Mouse (Mus musculus): ENCODE measurements around the gene Daam2. TPM values are rescaled to one million over a fixed set of nuclear protein-coding genes. Genes with fewer than 3 reads are reported as not detected.
"Not testable (repeated sequence)": the region's sequence is repeated elsewhere in the genome, so short reads cannot be mapped to it uniquely, and the experiment has no call there.

The Daam2 gene
- polyA plus RNA-seq, 1 experiment = 3.6 TPM

DNA sequence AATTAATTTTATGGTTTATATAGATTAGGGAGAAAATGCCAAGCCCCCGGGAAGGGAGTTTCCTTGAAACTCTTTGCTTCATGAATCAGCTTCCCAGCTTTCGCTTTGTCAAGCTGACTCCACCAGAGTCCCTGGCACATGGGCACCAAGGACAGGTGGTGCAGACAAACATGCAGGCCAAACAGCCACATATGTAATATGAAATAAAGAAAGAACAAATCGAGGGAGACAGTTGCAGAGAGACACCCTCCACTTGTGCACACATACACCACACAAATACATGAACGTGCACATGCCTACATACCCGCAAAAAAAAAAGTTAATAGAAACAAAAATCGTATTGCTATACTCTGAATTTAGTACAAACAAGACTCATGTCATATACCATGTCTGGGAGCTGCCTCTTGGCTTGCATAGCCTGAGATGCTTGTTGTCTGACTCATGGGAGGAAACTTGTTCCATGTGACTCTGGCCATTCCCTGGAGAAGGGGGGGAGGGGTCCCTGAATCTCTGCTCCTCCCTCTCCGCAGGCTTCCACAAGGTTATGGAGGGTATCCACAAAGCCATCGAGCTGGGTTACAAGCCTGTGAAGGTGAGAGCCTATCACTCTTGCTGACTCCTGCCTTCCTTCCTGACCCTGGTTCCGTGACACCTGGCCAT lies 115.4 kb downstream of the Daam2 start:
- Histone ChIP-seq H3K27ac (ENCODE audit: insufficient read depth, low read depth, low read length) (no peak overlapping the region), H3K36me3 (ENCODE audit: control insufficient read depth, insufficient read depth, low read length) (peaks cover 26% of the 10 kb centered on the region), H3K4me1 (ENCODE audit: control insufficient read depth, insufficient read depth, insufficient read length, low read length) (peaks cover 21% of the 10 kb centered on the region), H3K4me3 (ENCODE audit: low read depth, low read length) (no peak overlapping the region), H3K27me3 (ENCODE audit: control insufficient read depth, insufficient read depth, low read length) (no peaks in the 10 kb centered on the region)
- 72% methylated on average over 9 of the region's 9 CpGs for WGBS
- TF ChIP-seq CTCF (IDR thresholded peaks at IDR 0.05; ENCODE audit: extremely low read depth, insufficient read length, insufficient replicate concordance, low read depth, low read length) (no peak), POLR2A (IDR thresholded peaks at IDR 0.05; ENCODE audit: low read depth, low read length) (no peak)

DNA sequence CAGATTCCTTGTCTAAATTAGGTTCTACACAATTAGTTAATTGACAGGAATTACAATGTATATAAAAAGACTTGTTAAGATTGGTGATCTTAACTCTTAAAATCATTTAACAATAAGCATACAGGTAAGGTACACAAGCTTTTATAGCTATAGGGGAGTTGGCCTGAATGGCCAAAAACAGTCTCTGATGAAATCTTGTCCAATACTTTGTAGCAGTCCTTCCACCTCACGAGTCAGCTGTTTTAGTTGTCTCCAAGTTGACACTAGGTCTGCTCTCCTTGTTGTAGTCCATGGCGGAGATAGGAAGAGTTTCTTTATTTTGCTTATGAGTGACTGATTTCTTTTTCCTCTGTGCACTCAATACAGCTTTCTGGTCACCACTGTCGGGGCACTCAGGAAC lies 121.3 kb downstream of the Daam2 start:
- peaks cover 28% of the 10 kb centered on the region for H3K36me3 ChIP-seq (ENCODE audit: control insufficient read depth, insufficient read depth, low read length)
- H3K27ac ChIP-seq (ENCODE audit: insufficient read depth, low read depth, low read length); H3K27me3 ChIP-seq (ENCODE audit: control insufficient read depth, insufficient read depth, low read length); H3K4me3 ChIP-seq (ENCODE audit: low read depth, low read length); H3K4me1 ChIP-seq (ENCODE audit: control insufficient read depth, insufficient read depth, insufficient read length, low read length): not testable (repeated sequence)
- WGBS = 77% methylated on average over 3 of the region's 3 CpGs

DNA sequence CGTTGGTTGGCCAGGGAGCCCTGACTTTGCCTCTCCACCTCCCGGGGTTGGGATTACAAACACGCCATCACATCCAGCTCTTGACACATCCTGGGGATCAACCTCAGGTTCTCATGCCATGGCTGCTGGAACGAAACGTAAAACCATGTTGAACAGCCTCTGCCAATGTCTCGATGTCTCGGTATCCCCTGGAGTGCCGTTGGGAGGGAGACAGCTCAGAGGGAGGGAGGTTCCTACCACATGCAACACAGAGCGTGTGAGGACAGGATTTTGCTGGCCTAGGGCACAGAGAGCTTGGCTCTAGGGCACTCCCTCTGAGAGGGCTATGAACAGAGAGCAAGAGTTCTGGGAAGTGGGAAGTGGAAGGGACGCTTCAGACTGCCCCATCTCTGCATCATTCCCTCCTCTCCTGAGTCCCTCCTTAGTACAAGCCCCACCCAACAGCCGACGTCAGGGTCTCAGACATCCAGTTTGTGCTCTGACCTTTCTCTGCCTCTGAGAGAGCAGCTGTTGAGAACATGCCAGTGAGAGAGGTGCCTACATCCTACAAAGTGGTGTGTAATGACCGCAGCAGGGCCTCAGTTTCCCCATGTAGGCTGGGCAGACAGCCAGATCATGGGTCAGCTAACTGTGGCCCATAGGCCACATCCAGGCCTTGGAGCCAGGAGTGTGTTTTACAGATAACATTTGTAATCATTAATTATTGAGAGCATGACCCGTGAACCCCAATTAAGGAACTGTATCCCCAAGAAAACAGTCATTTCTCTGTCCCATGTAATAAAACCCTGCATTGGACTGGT lies 123.6 kb downstream of the Daam2 start:
- no peak overlapping the region; the same call in 1 of the 2 replicates for H3K27ac ChIP-seq (ENCODE audit: insufficient read depth, low read depth, low read length)
- H3K36me3 ChIP-seq (ENCODE audit: control insufficient read depth, insufficient read depth, low read length) = peaks cover 42% of the 10 kb centered on the region
- no peak overlapping the region for H3K4me3 ChIP-seq (ENCODE audit: low read depth, low read length)
- WGBS = 68% methylated on average over 14 of the region's 14 CpGs
- no peak for TF ChIP-seq CTCF (IDR thresholded peaks at IDR 0.05; ENCODE audit: extremely low read depth, insufficient read length, insufficient replicate concordance, low read depth, low read length)
- no peak for TF ChIP-seq POLR2A (IDR thresholded peaks at IDR 0.05; ENCODE audit: low read depth, low read length)
- no peaks in the 10 kb centered on the region for H3K27me3 ChIP-seq (ENCODE audit: control insufficient read depth, insufficient read depth, low read length)
- peaks cover 7% of the 10 kb centered on the region for H3K4me1 ChIP-seq (ENCODE audit: control insufficient read depth, insufficient read depth, insufficient read length, low read length)

DNA sequence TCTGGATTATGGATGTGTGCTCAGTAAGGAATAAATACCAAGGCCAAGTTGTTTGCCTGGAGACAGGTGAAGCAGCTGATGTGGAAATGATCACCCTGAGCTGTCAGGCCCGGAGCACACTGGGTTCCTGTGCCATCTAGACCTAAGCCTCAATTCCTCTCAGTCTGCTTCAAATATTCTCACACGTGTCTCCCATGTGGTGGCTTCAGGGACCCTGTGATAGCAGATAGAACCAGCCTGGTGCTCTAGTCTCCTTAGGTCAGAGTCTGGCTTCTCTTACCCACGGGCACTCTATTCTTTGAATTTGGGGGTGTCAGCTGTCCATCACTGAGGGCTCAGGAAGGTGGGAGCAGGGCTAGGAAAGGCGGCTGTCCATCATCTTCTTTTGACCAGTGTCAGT lies 124.4 kb downstream of the Daam2 start:
- peaks cover 50% of the 10 kb centered on the region for H3K36me3 ChIP-seq (ENCODE audit: control insufficient read depth, insufficient read depth, low read length)
- H3K27me3 ChIP-seq (ENCODE audit: control insufficient read depth, insufficient read depth, low read length) = no peaks in the 10 kb centered on the region
- no peak overlapping the region for H3K27ac ChIP-seq (ENCODE audit: insufficient read depth, low read depth, low read length)
- no peak overlapping the region for H3K4me3 ChIP-seq (ENCODE audit: low read depth, low read length)
- WGBS = 85% methylated on average over 4 of the region's 4 CpGs
- TF ChIP-seq CTCF (IDR thresholded peaks at IDR 0.05; ENCODE audit: extremely low read depth, insufficient read length, insufficient replicate concordance, low read depth, low read length) = no peak
- no peak for TF ChIP-seq POLR2A (IDR thresholded peaks at IDR 0.05; ENCODE audit: low read depth, low read length)
- peaks cover 9% of the 10 kb centered on the region for H3K4me1 ChIP-seq (ENCODE audit: control insufficient read depth, insufficient read depth, insufficient read length, low read length)

DNA sequence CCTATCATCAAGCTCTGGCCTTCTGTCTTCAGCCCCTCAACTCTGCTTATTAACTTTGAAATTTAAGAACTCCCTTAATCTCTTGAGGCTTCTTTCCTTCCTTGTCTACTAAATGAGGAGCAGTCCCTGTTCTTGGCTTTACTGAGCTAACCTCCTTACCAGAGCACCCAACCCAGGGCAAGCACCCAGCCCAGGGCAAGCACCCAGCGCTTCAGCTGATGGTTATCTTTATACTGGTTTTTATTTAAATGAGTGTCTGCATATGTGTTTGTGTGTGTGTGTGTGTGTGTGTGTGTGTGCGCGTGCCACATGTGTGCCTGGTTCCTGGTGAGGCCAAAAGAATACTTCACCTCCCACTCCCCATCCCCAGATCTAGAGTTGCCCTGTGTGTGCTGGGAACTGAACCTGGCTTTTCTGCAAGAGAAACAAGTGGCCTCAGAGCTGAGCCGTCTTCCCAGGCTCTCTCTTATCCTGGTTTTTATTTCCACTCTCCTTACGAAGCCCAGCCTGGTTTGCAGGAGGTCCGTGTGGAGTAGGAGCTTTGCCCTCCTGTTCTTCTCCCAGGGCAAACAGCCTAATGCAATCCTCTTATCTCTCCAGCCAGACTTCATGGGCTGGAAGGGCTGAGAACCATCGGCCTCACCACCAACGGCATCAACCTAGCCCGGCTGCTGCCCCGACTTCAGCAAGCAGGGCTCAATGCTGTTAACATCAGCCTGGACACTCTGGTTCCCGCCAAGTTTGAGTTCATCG lies 125.1 kb downstream of the Daam2 start:
- TF ChIP-seq CTCF (IDR thresholded peaks at IDR 0.05; ENCODE audit: extremely low read depth, insufficient read length, insufficient replicate concordance, low read depth, low read length) = no peak
- no peak for TF ChIP-seq POLR2A (IDR thresholded peaks at IDR 0.05; ENCODE audit: low read depth, low read length)
- peaks cover 57% of the 10 kb centered on the region for H3K36me3 ChIP-seq (ENCODE audit: control insufficient read depth, insufficient read depth, low read length)
- peaks cover 9% of the 10 kb centered on the region for H3K4me1 ChIP-seq (ENCODE audit: control insufficient read depth, insufficient read depth, insufficient read length, low read length)
- H3K27me3 ChIP-seq (ENCODE audit: control insufficient read depth, insufficient read depth, low read length) = no peaks in the 10 kb centered on the region
- no peak overlapping the region for H3K27ac ChIP-seq (ENCODE audit: insufficient read depth, low read depth, low read length)
- H3K4me3 ChIP-seq (ENCODE audit: low read depth, low read length) = no peak overlapping the region
- 85% methylated on average over 12 of the region's 12 CpGs for WGBS

DNA sequence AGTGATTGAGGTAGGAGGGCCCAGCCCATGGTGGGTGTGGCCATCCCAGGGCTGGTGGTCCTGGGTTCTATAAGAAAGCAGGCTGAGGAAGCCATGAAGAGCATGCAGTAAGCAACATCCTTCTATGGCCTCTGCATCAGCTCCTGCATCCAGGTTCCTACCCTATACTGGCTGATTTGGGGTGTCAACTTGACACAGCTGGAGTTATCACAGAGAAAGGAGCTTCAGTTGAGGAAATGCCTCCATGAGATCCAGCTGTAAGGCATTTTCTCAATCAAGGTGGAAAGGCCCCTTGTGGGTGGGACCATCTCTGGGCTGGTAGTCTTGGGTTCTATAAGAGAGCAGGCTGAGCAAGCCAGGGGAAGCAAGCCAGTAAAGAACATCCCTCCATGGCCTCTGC lies 126.8 kb downstream of the Daam2 start:
- H3K27ac ChIP-seq (ENCODE audit: insufficient read depth, low read depth, low read length); H3K27me3 ChIP-seq (ENCODE audit: control insufficient read depth, insufficient read depth, low read length); H3K4me3 ChIP-seq (ENCODE audit: low read depth, low read length): not testable (repeated sequence)
- H3K4me1 ChIP-seq (ENCODE audit: control insufficient read depth, insufficient read depth, insufficient read length, low read length) = peaks cover 14% of the 10 kb centered on the region
- peaks cover 67% of the 10 kb centered on the region for H3K36me3 ChIP-seq (ENCODE audit: control insufficient read depth, insufficient read depth, low read length)

DNA sequence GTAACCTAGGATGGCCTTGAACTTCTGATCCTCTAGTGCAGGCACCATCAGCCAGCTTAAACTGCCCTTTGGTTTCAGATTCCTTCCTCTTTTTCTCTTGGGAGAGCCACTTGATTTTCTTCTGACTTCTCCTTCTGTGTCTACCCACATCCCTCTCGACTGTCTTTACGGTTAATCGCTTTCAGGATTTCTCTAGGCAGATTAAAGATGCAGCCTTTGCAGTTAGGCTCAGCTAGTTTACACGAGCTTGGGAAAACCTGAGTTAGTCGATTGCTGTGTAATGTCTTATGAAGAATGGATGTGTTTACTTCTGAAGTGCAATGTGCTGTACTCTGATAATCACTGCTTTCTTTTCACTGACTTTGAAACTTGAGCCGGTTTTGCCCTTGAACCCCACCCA lies 127.5 kb downstream of the Daam2 start:
- H3K4me3 ChIP-seq (ENCODE audit: low read depth, low read length) = no peak overlapping the region
- H3K4me1 ChIP-seq (ENCODE audit: control insufficient read depth, insufficient read depth, insufficient read length, low read length) = peaks cover 14% of the 10 kb centered on the region
- H3K36me3 ChIP-seq (ENCODE audit: control insufficient read depth, insufficient read depth, low read length) = peaks cover 67% of the 10 kb centered on the region
- H3K27ac ChIP-seq (ENCODE audit: insufficient read depth, low read depth, low read length) = no peak overlapping the region
- TF ChIP-seq POLR2A (IDR thresholded peaks at IDR 0.05; ENCODE audit: low read depth, low read length) (no peak), CTCF (IDR thresholded peaks at IDR 0.05; ENCODE audit: extremely low read depth, insufficient read length, insufficient replicate concordance, low read depth, low read length) (no peak)
- H3K27me3 ChIP-seq (ENCODE audit: control insufficient read depth, insufficient read depth, low read length) = no peaks in the 10 kb centered on the region
- 69% methylated on average over 6 of the region's 6 CpGs for WGBS
